Comparison of ENCODE assay signal across 12 mouse cellular contexts in genomic region chr6:113281676-113282075, GRCm38 (mm10). TPM values are rescaled to one million over a fixed set of nuclear protein-coding genes. Genes with fewer than 3 reads are reported as not detected.
DNase-seq lines count a peak whose midpoint lies in the region; ATAC-seq and TF ChIP-seq lines count a peak whose summit lies in the region.
"Had no signal": no experiment of that assay in that cellular context is flagged by ENCODE, and none has a peak within 500 bp of the region (broad histone marks: within the 10 kb centered on the region; RNA-seq: fewer than 3 reads in every experiment).

No protein-coding gene starts in this region.

- no peak for DNase-seq in cerebellum, adult 2 months
- no peak for DNase-seq in cerebellum, adult 9-11 months
- no peak for DNase-seq in lung, embryonic 14.5 days
- no peak for DNase-seq in lung, postnatal 25 days (ENCODE audit: low spot score)
- DNase-seq in midbrain, postnatal 0 days (ENCODE audit: low spot score) = no peak
- DNase-seq in ovary, postnatal 36 days (ENCODE audit: low spot score) = no peak
- DNase-seq in urinary bladder, postnatal 4 days (ENCODE audit: low spot score in 2 of 2) = no peak
- DNase-seq: spleen, adult 18-20 months had no signal

- TF ChIP-seq POLR2A in cerebellum, adult 2 months (IDR thresholded peaks at IDR 0.05; ENCODE audit: borderline replicate concordance, insufficient read depth, low read length) = no peak

- peak; percentile 46; the same call in 1 of the 2 replicates for ATAC-seq in lung, embryonic 14.5 days (ENCODE audit: insufficient read depth)
- peak; percentile 53 for ATAC-seq in hindbrain, embryonic 16.5 days
- ATAC-seq in midbrain, postnatal 0 days (ENCODE audit: low FRiP score) = no peak

- no peak for TF ChIP-seq CTCF in cerebellum, adult 2 months (IDR thresholded peaks at IDR 0.05; ENCODE audit: borderline replicate concordance, insufficient read depth, low read depth, low read length)
- no peak for TF ChIP-seq CTCF in lung, embryonic 14.5 days (IDR thresholded peaks at IDR 0.05; ENCODE audit: low read depth)
- TF ChIP-seq CTCF in midbrain, postnatal 0 days (IDR thresholded peaks at IDR 0.05) = no peak

- H3K4me2 ChIP-seq in lung, embryonic 14.5 days = no peak overlapping the region
- peak overlapping the region; percentile 70 for H3K4me2 ChIP-seq in hindbrain, embryonic 16.5 days (ENCODE audit: low read length)
- peak overlapping the region; percentile 82; the same call in 1 of the 2 replicates for H3K4me2 ChIP-seq in midbrain, postnatal 0 days (ENCODE audit: low read depth, low read length, poor library complexity, severe bottlenecking)

- H3K27ac ChIP-seq in cerebellum, adult 2 months (ENCODE audit: insufficient read depth, low read length) = no peak overlapping the region
- H3K27ac ChIP-seq in lung, embryonic 14.5 days (ENCODE audit: low read depth) = no peak overlapping the region
- no peak overlapping the region for H3K27ac ChIP-seq in hindbrain, embryonic 16.5 days (ENCODE audit: low read depth, low read length)
- H3K27ac ChIP-seq in midbrain, postnatal 0 days (ENCODE audit: low read depth, low read length) = no peak overlapping the region
- H3K27ac ChIP-seq: macrophage had no signal

- no peak overlapping the region for H3K9ac ChIP-seq in lung, embryonic 14.5 days
- no peak overlapping the region; the same call in 1 of the 2 replicates for H3K9ac ChIP-seq in hindbrain, embryonic 16.5 days (ENCODE audit: low read depth, low read length)
- peak overlapping the region; percentile 54; the same call in 1 of the 2 replicates for H3K9ac ChIP-seq in midbrain, postnatal 0 days (replicated peaks; ENCODE audit: low read length, poor library complexity, severe bottlenecking)

- peaks cover 6% of the 10 kb centered on the region; the same call in 1 of the 2 replicates for H3K36me3 ChIP-seq in lung, embryonic 14.5 days (ENCODE audit: insufficient read depth)
- peaks cover 17% of the 10 kb centered on the region for H3K36me3 ChIP-seq in hindbrain, embryonic 16.5 days (ENCODE audit: control insufficient read depth, insufficient read depth, low read length)
- peaks cover 28% of the 10 kb centered on the region for H3K36me3 ChIP-seq in midbrain, postnatal 0 days (ENCODE audit: insufficient read depth, low read length)

- H3K4me1 ChIP-seq in cerebellum, adult 2 months (ENCODE audit: control insufficient read depth, insufficient read depth, low read length) = no peaks in the 10 kb centered on the region; the same call in 1 of the 2 replicates
- no peaks in the 10 kb centered on the region for H3K4me1 ChIP-seq in lung, embryonic 14.5 days (ENCODE audit: insufficient read depth)
- H3K4me1 ChIP-seq in hindbrain, embryonic 16.5 days (ENCODE audit: control insufficient read depth, insufficient read depth, low read depth, low read length) = peaks cover 13% of the 10 kb centered on the region
- peaks cover 8% of the 10 kb centered on the region; the same call in 1 of the 2 replicates for H3K4me1 ChIP-seq in midbrain, postnatal 0 days (ENCODE audit: insufficient read depth, low read length)

- no peaks in the 10 kb centered on the region for H3K27me3 ChIP-seq in cerebellum, adult 2 months (ENCODE audit: control insufficient read depth, insufficient read depth, low read length)
- H3K27me3 ChIP-seq in lung, embryonic 14.5 days (ENCODE audit: insufficient read depth, low read length) = peaks cover 35% of the 10 kb centered on the region
- H3K27me3 ChIP-seq in hindbrain, embryonic 16.5 days (replicated peaks; ENCODE audit: control insufficient read depth, insufficient read depth, low read length) = peaks cover 15% of the 10 kb centered on the region
- peaks cover 15% of the 10 kb centered on the region for H3K27me3 ChIP-seq in midbrain, postnatal 0 days (ENCODE audit: insufficient read depth, low read length)

- H3K9me3 ChIP-seq in lung, embryonic 14.5 days (ENCODE audit: low read depth, low read length) = no peaks in the 10 kb centered on the region
- no peaks in the 10 kb centered on the region for H3K9me3 ChIP-seq in hindbrain, embryonic 16.5 days (ENCODE audit: control insufficient read depth, low read length)
- no peaks in the 10 kb centered on the region for H3K9me3 ChIP-seq in midbrain, postnatal 0 days (ENCODE audit: low read length)

- WGBS in cerebellum, adult 2 months = 75% methylated on average over 6 of the region's 6 CpGs
- WGBS in lung, embryonic 14.5 days = 57% methylated on average over 6 of the region's 6 CpGs
- whole genome bisulfite sequencing in hindbrain, embryonic 16.5 days = 55% methylated on average over 6 of the region's 6 CpGs
- WGBS in midbrain, postnatal 0 days = 75% methylated on average over 6 of the region's 6 CpGs

- H3K4me3 ChIP-seq in cerebellum, adult 2 months (replicated peaks; ENCODE audit: insufficient read depth, low read depth, low read length) = peak overlapping the region; percentile 60
- H3K4me3 ChIP-seq in lung, embryonic 14.5 days (ENCODE audit: low read depth, low read length) = no peak overlapping the region
- peak overlapping the region; percentile 44 for H3K4me3 ChIP-seq in hindbrain, embryonic 16.5 days (ENCODE audit: low read length)
- H3K4me3 ChIP-seq in midbrain, postnatal 0 days (ENCODE audit: low read depth, low read length) = peak overlapping the region; percentile 38

RNA-seq across cellular contexts. Expression of gene Cpne9, which starts 0.4 kb away (rescaled TPM):
- 105 and 114 TPM in 2 replicates for polyA plus RNA-seq in cerebellum, adult 2 months (2012; rRNA removed)
- polyA plus RNA-seq in lung, embryonic 14.5 days (2014; fragmentation: Nextera tagmentation; extraction: Ambion mirVana) = not detected in 2 replicates
- 9.1 and 9.6 TPM in 2 replicates for polyA plus RNA-seq in hindbrain, embryonic 16.5 days (2015; fragmentation: Nextera tagmentation; extraction: Ambion mirVana)
- total RNA-seq in midbrain, postnatal 0 days (2014; rRNA removed) = 10.3 and 23.4 TPM in 2 replicates
- polyA plus RNA-seq in midbrain, postnatal 0 days (2015; fragmentation: Nextera tagmentation; extraction: Ambion mirVana) = 7.9 and 9.1 TPM in 2 replicates
- polyA plus RNA-seq: gonadal fat pad, adult 2 months; large intestine, adult 2 months; macrophage had no signal

RNA-seq across cellular contexts. Expression of gene Brpf1, which starts 25.3 kb away (rescaled TPM):
- 48.1 and 53.4 TPM in 2 replicates for polyA plus RNA-seq in cerebellum, adult 2 months (2012; rRNA removed)
- 24.6 and 26.4 TPM in 2 replicates for polyA plus RNA-seq in lung, embryonic 14.5 days (2014; fragmentation: Nextera tagmentation; extraction: Ambion mirVana)
- 12.4 and 15.5 TPM in 2 replicates for polyA plus RNA-seq in hindbrain, embryonic 16.5 days (2015; fragmentation: Nextera tagmentation; extraction: Ambion mirVana)
- total RNA-seq in midbrain, postnatal 0 days (2014; rRNA removed) = 22.1 and 28.1 TPM in 2 replicates
- polyA plus RNA-seq in midbrain, postnatal 0 days (2015; fragmentation: Nextera tagmentation; extraction: Ambion mirVana) = 9.0 and 10.0 TPM in 2 replicates

RNA-seq across cellular contexts. Expression of gene Mtmr14, which starts 44.0 kb away (rescaled TPM):
- polyA plus RNA-seq in cerebellum, adult 2 months (2012; rRNA removed) = 23.8 and 24.2 TPM in 2 replicates
- polyA plus RNA-seq in lung, embryonic 14.5 days (2014; fragmentation: Nextera tagmentation; extraction: Ambion mirVana) = 41.1 and 47.0 TPM in 2 replicates
- polyA plus RNA-seq in hindbrain, embryonic 16.5 days (2015; fragmentation: Nextera tagmentation; extraction: Ambion mirVana) = 34.1 and 34.6 TPM in 2 replicates
- total RNA-seq in midbrain, postnatal 0 days (2014; rRNA removed) = 39.0 and 42.5 TPM in 2 replicates
- 29.4 and 30.5 TPM in 2 replicates for polyA plus RNA-seq in midbrain, postnatal 0 days (2015; fragmentation: Nextera tagmentation; extraction: Ambion mirVana)

RNA-seq across cellular contexts. Expression of gene Ogg1, which starts 45.1 kb away (rescaled TPM):
- 11.0 and 11.6 TPM in 2 replicates for polyA plus RNA-seq in cerebellum, adult 2 months (2012; rRNA removed)
- 16.9 and 17.7 TPM in 2 replicates for polyA plus RNA-seq in lung, embryonic 14.5 days (2014; fragmentation: Nextera tagmentation; extraction: Ambion mirVana)
- 7.0 and 10.6 TPM in 2 replicates for polyA plus RNA-seq in hindbrain, embryonic 16.5 days (2015; fragmentation: Nextera tagmentation; extraction: Ambion mirVana)
- total RNA-seq in midbrain, postnatal 0 days (2014; rRNA removed) = 10.8 and 14.8 TPM in 2 replicates
- 7.3 and 8.9 TPM in 2 replicates for polyA plus RNA-seq in midbrain, postnatal 0 days (2015; fragmentation: Nextera tagmentation; extraction: Ambion mirVana)

Comparison
In these comparisons a context has a peak if more than half of its experiments do, and no peak if none do; other contexts are left out.
1. RNA of gene Cpne9, which starts 0.4 kb away (polyA plus RNA-seq): 105 to 114 TPM in cerebellum, adult 2 months; 9.1 to 9.6 TPM in hindbrain, embryonic 16.5 days, 7.9 to 9.1 TPM in midbrain, postnatal 0 days and not detected in lung, embryonic 14.5 days; every median in the first group is over 10 times any median in the second.